Mouse (Mus musculus): ENCODE results near the gene Lrmda. TPM values are rescaled to one million over a fixed set of nuclear protein-coding genes. Genes with fewer than 3 reads are reported as not detected.

The Lrmda gene
- polyA plus RNA-seq, 1 experiment from 2014 or later: not detected

GRCm38 (mm10) chr14:22647879-22648611 lies 628.5 kb downstream of the Lrmda start:
- Histone ChIP-seq H3K4me1 (ENCODE audit: control insufficient read depth, insufficient read depth, low read length) (no peaks in the 10 kb centered on the region), H3K9ac (replicated peaks; ENCODE audit: low read length) (no peak overlapping the region), H3K9me3 (ENCODE audit: control insufficient read depth, low read length) (no peaks in the 10 kb centered on the region), H3K36me3 (ENCODE audit: control insufficient read depth, insufficient read depth, low read length) (no peaks in the 10 kb centered on the region), H3K27ac (replicated peaks; ENCODE audit: low read depth, low read length) (no peak overlapping the region), H3K4me2 (ENCODE audit: low read length) (no peak overlapping the region), H3K4me3 (replicated peaks; ENCODE audit: low read depth, low read length) (no peak overlapping the region), H3K27me3 (ENCODE audit: control insufficient read depth, insufficient read depth, low read length) (no peaks in the 10 kb centered on the region)
- WGBS: 74% methylated on average over 9 of the region's 9 CpGs
- ATAC-seq (ENCODE audit: low FRiP score, low TSS enrichment) (no peak), DNase-seq (no peak)

- no peak overlapping the region for H3K27ac ChIP-seq (replicated peaks; ENCODE audit: low read depth, low read length)
- WGBS: 19% methylated on average over 5 of the region's 5 CpGs
- H3K27me3 ChIP-seq (ENCODE audit: control insufficient read depth, insufficient read depth, low read length): no peaks in the 10 kb centered on the region
- ATAC-seq (ENCODE audit: low FRiP score, low TSS enrichment) (no peak), DNase-seq (no peak)
- H3K4me3 ChIP-seq (replicated peaks; ENCODE audit: low read depth, low read length): no peak overlapping the region
- H3K4me1 ChIP-seq (ENCODE audit: control insufficient read depth, insufficient read depth, low read length): no peaks in the 10 kb centered on the region
- H3K9ac ChIP-seq (replicated peaks; ENCODE audit: low read length): no peak overlapping the region
- H3K9me3 ChIP-seq (ENCODE audit: control insufficient read depth, low read length): no peaks in the 10 kb centered on the region
- H3K4me2 ChIP-seq (ENCODE audit: low read length): no peak overlapping the region
- no peaks in the 10 kb centered on the region for H3K36me3 ChIP-seq (ENCODE audit: control insufficient read depth, insufficient read depth, low read length)
Observed at GRCm38 (mm10) chr14:22649411-22649911, 629.9 kb downstream of the Lrmda start.

GRCm38 (mm10) chr14:22649985-22650984 lies 630.8 kb downstream of the Lrmda start:
- WGBS: 79% methylated on average over 17 of the region's 17 CpGs
- ATAC-seq (ENCODE audit: low FRiP score, low TSS enrichment) (no peak), DNase-seq (no peak)
- H3K27ac ChIP-seq (replicated peaks; ENCODE audit: low read depth, low read length): no peak overlapping the region
- H3K9me3 ChIP-seq (ENCODE audit: control insufficient read depth, low read length): no peaks in the 10 kb centered on the region
- H3K36me3 ChIP-seq (ENCODE audit: control insufficient read depth, insufficient read depth, low read length): no peaks in the 10 kb centered on the region
- H3K4me3 ChIP-seq (replicated peaks; ENCODE audit: low read depth, low read length): no peak overlapping the region
- H3K9ac ChIP-seq (replicated peaks; ENCODE audit: low read length): no peak overlapping the region
- no peaks in the 10 kb centered on the region for H3K27me3 ChIP-seq (ENCODE audit: control insufficient read depth, insufficient read depth, low read length)
- H3K4me2 ChIP-seq (ENCODE audit: low read length): no peak overlapping the region
- H3K4me1 ChIP-seq (ENCODE audit: control insufficient read depth, insufficient read depth, low read length): no peaks in the 10 kb centered on the region

- 71% methylated on average over 14 of the region's 14 CpGs for WGBS
- H3K4me2 ChIP-seq (ENCODE audit: low read length): no peak overlapping the region
- H3K27me3 ChIP-seq (ENCODE audit: control insufficient read depth, insufficient read depth, low read length): no peaks in the 10 kb centered on the region
- no peak overlapping the region for H3K4me3 ChIP-seq (replicated peaks; ENCODE audit: low read depth, low read length)
- DNase-seq: no peak
- H3K4me1 ChIP-seq (ENCODE audit: control insufficient read depth, insufficient read depth, low read length): no peaks in the 10 kb centered on the region
- H3K36me3 ChIP-seq (ENCODE audit: control insufficient read depth, insufficient read depth, low read length): no peaks in the 10 kb centered on the region
- no peak for ATAC-seq (ENCODE audit: low FRiP score, low TSS enrichment)
- H3K27ac ChIP-seq (replicated peaks; ENCODE audit: low read depth, low read length): no peak overlapping the region
- no peak overlapping the region for H3K9ac ChIP-seq (replicated peaks; ENCODE audit: low read length)
- no peaks in the 10 kb centered on the region for H3K9me3 ChIP-seq (ENCODE audit: control insufficient read depth, low read length)
Observed at GRCm38 (mm10) chr14:22651131-22651952, 631.8 kb downstream of the Lrmda start.

- ATAC-seq (ENCODE audit: low FRiP score, low TSS enrichment) (no peak), DNase-seq (no peak)
- Histone ChIP-seq H3K36me3 (ENCODE audit: control insufficient read depth, insufficient read depth, low read length) (no peaks in the 10 kb centered on the region), H3K4me3 (replicated peaks; ENCODE audit: low read depth, low read length) (no peak overlapping the region), H3K9ac (replicated peaks; ENCODE audit: low read length) (no peak overlapping the region), H3K27me3 (ENCODE audit: control insufficient read depth, insufficient read depth, low read length) (no peaks in the 10 kb centered on the region), H3K4me2 (ENCODE audit: low read length) (no peak overlapping the region), H3K27ac (replicated peaks; ENCODE audit: low read depth, low read length) (no peak overlapping the region), H3K4me1 (ENCODE audit: control insufficient read depth, insufficient read depth, low read length) (no peaks in the 10 kb centered on the region), H3K9me3 (ENCODE audit: control insufficient read depth, low read length) (no peaks in the 10 kb centered on the region)
- 80% methylated on average over 3 of the region's 3 CpGs for WGBS
Observed at GRCm38 (mm10) chr14:22662496-22662895, 643.0 kb downstream of the Lrmda start.

DNA sequence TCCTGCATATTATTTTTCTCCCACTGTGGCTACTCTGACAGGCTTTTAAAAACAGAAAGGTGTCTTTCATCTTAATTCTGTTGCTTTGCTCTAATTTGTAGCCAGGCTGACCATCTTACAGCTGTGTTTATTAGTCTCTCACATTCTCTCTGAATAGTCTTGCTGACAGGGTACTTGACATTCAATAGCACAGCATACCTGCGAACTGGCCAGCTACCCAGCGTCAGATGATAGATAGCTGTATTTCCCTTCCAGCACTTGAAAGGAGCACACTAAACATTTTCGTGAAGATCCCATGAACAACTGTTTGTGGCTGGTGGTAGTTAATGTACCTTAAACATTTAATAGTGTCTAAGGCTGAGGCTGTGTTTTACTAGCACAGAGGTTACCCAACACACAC lies 646.9 kb downstream of the Lrmda start:
- WGBS: 88% methylated on average over 3 of the region's 3 CpGs
- ATAC-seq (ENCODE audit: low FRiP score, low TSS enrichment): no peak
- no peak overlapping the region for H3K9ac ChIP-seq (replicated peaks; ENCODE audit: low read length)
- H3K27me3 ChIP-seq (ENCODE audit: control insufficient read depth, insufficient read depth, low read length): no peaks in the 10 kb centered on the region
- H3K27ac ChIP-seq (replicated peaks; ENCODE audit: low read depth, low read length): no peak overlapping the region
- H3K4me2 ChIP-seq (ENCODE audit: low read length): no peak overlapping the region
- no peak overlapping the region for H3K4me3 ChIP-seq (replicated peaks; ENCODE audit: low read depth, low read length)
- no peaks in the 10 kb centered on the region for H3K9me3 ChIP-seq (ENCODE audit: control insufficient read depth, low read length)
- no peaks in the 10 kb centered on the region for H3K36me3 ChIP-seq (ENCODE audit: control insufficient read depth, insufficient read depth, low read length)
- no peaks in the 10 kb centered on the region for H3K4me1 ChIP-seq (ENCODE audit: control insufficient read depth, insufficient read depth, low read length)
- no peak for DNase-seq

DNA sequence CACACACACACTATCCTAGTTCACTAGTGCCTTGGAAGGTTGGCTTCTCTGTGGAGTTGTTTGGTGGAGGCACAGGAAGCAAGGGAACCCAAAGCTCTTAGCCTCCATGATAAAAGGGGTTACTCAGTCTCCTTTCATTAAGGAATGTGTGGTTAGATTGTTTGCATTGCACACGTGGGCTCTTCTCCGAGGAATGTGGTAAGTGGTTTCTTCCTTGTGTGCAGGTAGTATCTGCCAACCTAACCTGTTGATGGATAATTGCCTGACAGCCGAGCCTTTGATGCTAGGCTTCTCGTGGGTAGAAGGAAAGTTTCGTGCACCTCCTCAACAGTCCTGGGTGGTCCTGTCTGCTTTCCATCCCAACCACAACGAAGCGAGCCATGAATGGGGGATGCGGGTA lies 648.8 kb downstream of the Lrmda start:
- Histone ChIP-seq H3K27me3 (ENCODE audit: control insufficient read depth, insufficient read depth, low read length) (no peaks in the 10 kb centered on the region), H3K9ac (replicated peaks; ENCODE audit: low read length) (no peak overlapping the region), H3K4me2 (ENCODE audit: low read length) (no peak overlapping the region), H3K27ac (replicated peaks; ENCODE audit: low read depth, low read length) (no peak overlapping the region), H3K9me3 (ENCODE audit: control insufficient read depth, low read length) (no peaks in the 10 kb centered on the region), H3K4me3 (replicated peaks; ENCODE audit: low read depth, low read length) (no peak overlapping the region), H3K4me1 (ENCODE audit: control insufficient read depth, insufficient read depth, low read length) (no peaks in the 10 kb centered on the region), H3K36me3 (ENCODE audit: control insufficient read depth, insufficient read depth, low read length) (no peaks in the 10 kb centered on the region)
- ATAC-seq (ENCODE audit: low FRiP score, low TSS enrichment) (no peak), DNase-seq (no peak)
- 82% methylated on average over 8 of the region's 8 CpGs for WGBS

- no peak for ATAC-seq (ENCODE audit: low FRiP score, low TSS enrichment)
- no peak for DNase-seq
- WGBS: 78% methylated on average over 6 of the region's 6 CpGs
Observed at GRCm38 (mm10) chr14:22668711-22669110, 649.2 kb downstream of the Lrmda start.

More at GRCm38 (mm10) chr14:22668711-22669110, 649.2 kb downstream of the Lrmda start:
- H3K4me1 ChIP-seq (ENCODE audit: control insufficient read depth, insufficient read depth, low read length): no peaks in the 10 kb centered on the region
- no peak overlapping the region for H3K4me2 ChIP-seq (ENCODE audit: low read length)
- no peak overlapping the region for H3K27ac ChIP-seq (replicated peaks; ENCODE audit: low read depth, low read length)
- H3K9ac ChIP-seq (replicated peaks; ENCODE audit: low read length): no peak overlapping the region
- no peaks in the 10 kb centered on the region for H3K9me3 ChIP-seq (ENCODE audit: control insufficient read depth, low read length)
- H3K27me3 ChIP-seq (ENCODE audit: control insufficient read depth, insufficient read depth, low read length): no peaks in the 10 kb centered on the region
- H3K36me3 ChIP-seq (ENCODE audit: control insufficient read depth, insufficient read depth, low read length): no peaks in the 10 kb centered on the region
- no peak overlapping the region for H3K4me3 ChIP-seq (replicated peaks; ENCODE audit: low read depth, low read length)

All from midbrain, embryonic 14.5 days (tissue).